Mouse (Mus musculus): ENCODE data around the gene Erbb3.
"Not testable (repeated sequence)": the region's sequence is repeated elsewhere in the genome, so short reads cannot be mapped to it uniquely, and the experiment has no call there.

The Erbb3 gene

DNA sequence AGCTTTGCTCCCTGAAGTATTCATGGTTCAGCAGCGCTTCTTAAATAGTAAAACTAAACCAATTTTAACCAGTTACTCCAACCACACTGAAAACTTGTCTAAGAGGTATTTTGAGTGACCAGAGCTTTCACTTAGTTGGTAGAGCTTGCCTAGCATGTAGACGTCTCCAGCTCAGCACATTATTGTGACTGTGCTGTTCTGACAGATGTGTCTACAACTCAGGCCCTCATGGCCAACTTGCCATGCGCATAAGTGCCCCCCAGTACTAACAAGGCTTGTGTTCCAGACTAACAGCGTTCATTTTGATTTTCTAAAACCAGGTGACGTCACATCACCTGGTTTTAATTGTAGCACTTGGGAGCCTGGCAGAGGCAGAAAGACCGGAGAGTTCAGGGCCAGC, 32.5 kb downstream of the Erbb3 start:
- no peak for DNase-seq (ENCODE audit: low spot score)

DNA sequence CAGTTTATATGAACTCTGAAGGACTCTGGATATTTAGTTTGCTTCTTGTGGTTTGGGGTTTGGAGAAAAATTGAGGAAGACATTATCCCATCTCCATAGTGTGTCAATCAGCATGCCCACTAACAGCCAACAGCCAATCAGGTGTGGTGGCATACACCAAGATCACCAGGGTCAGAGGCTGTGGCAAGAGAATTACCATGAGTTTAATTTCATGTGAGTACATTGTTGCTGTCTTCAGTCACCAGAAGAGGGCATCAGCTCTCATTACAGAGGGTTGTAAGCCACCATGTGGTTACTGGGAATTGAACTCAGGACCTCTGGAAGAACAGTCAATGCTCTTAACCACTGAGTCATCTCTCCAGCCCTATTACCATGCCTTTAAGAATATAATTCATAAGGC, 33.2 kb downstream of the Erbb3 start:
- no peak for DNase-seq (ENCODE audit: low spot score)

DNA sequence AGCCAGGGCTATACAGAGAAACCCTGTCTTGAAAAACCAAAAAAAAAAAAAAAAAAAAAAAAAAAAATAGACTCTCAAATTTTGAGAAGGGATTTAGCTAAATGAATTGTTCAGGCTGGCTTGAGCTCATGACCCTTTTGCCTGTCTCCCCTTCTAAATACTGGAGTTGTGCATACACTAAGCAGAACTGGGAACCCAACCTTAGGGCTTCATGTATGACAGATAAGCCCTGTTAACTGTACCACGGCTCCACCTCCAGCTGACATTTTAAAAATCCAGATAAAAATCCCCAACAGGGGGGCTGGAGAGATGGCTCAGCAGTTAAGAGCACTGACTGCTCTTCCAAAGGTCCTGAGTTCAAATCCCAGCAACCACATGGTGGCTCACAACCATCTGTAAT, 33.9 kb downstream of the Erbb3 start:
- DNase-seq (ENCODE audit: low spot score): not testable (repeated sequence)

DNA sequence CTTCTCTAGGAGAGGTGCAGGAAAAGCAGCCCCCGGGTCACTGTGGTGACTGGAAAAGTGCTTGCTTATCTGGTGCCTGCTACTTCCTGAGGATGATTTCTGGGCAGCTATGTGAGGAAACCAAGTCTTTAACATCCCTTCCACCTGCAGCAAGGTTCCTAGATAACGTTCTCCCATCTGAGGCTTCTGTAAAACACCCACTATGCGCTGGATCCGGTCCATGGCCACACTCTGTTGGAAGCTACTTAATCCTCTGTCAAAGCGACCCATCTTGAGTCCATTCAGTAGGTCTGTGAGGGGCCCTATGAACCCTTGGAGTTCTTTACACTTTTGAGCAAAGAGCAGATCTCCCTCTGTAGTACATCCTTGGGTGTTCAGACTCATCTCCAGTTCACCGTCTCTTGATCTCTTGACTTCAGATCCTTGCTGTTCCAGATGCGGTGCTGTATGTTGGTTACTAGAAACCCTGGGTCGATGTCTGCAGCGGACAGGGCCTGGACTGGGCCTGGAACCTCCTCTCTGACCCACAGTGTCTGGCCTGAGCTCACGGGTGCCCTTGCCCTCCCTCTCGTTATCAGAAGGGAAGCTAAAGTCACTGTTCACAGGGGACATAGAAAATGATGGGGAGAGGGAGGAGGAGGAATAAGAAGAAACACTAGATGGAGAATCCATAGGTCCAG, 39.2 kb downstream of the Erbb3 start:
- not testable (repeated sequence) for DNase-seq (ENCODE audit: low spot score)

DNA sequence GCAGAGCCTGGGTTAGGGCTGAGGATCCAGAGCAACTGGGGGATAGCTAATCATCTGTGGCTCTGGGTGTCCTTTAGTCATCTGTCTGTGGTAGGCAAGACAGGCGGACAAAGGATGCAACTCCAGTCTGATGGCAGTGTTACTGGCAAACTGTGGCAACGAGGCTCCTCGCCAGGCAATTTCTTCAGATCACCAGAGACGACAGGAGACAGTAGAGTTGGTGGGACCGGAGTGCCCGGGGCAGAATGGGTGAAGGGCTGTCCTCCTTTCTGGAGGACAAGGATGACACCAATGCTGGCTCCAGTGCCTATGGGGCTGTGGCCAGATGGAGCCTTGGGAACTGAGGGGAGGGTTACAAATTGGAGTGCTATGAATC, 39.8 kb downstream of the Erbb3 start:
- not testable (repeated sequence) for DNase-seq (ENCODE audit: low spot score)

DNA sequence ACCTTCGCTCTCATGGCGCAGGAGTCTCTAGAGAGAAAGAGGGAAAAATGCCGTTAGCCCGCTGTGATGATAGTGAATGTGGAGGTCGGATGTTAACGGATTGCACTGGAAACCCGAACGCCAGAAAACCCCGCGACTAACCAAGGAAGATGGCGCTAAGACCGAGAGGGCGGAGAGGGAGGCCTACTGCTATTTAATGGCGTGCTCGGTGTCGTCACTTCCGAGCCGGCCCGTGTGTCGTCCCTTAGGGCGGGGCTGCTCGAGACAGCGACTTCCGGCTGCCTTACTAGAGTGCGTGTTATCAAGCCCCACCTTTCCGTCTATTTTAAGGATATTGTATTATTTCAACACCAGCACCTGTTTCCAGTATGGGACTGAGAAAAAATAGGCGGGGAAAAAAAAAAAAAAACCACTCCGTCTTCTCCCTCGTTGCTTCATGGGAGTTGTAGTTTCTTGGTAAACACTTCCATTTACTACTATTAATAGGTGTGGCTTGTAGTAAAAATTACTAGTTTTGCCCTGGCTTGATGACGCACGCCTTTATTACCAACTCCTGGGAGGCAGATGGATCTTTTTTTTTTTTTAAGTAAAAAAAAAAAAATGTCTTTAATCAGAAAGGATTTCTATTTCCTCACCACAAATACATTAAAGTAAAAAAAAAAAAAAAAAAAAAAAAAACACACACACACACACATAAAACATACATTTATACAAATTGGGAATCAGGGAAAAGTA, 40.3 kb downstream of the Erbb3 start, which contains the start of gene Rpl41:
Rpl41 (minus strand) TSS at position 359 of the 735 bp plus-strand sequence.
- peak; percentile 87 for DNase-seq (ENCODE audit: low spot score)

DNA sequence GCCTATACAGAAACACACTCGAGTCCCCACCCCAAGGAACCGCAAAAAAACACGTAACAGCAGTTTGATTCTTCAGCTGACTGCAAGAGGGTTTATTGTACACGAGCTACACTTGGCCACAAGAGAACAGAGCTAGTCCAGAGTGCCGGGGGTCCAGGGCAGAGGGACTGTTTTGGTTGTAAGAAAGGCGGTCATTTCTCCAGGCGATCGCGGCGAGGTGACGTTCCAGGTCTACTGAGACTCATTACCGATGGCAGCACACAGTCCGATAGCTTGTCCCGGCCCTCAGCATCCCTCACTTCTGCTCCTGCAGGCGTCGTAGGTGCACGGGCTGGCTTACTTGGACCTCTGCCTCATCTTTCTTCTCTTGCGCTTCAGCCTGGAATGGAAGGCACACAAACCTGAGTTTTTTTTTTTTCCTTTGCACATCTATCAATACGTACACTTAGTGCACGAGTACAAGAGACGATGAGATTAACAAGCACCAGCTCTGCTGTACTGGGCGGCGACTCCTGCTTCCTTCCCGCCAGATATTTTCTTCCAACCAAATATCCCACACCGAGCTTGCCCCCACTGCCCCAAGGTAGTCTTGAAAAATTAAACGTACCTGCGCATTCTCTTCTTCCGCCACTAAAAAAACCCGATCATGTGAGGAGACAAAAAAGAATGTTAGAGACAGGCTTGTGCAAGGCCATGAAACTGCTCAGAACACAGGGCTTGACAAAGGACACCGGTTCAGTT, 41.2 kb downstream of the Erbb3 start:
- not testable (repeated sequence) for DNase-seq (ENCODE audit: low spot score)

DNA sequence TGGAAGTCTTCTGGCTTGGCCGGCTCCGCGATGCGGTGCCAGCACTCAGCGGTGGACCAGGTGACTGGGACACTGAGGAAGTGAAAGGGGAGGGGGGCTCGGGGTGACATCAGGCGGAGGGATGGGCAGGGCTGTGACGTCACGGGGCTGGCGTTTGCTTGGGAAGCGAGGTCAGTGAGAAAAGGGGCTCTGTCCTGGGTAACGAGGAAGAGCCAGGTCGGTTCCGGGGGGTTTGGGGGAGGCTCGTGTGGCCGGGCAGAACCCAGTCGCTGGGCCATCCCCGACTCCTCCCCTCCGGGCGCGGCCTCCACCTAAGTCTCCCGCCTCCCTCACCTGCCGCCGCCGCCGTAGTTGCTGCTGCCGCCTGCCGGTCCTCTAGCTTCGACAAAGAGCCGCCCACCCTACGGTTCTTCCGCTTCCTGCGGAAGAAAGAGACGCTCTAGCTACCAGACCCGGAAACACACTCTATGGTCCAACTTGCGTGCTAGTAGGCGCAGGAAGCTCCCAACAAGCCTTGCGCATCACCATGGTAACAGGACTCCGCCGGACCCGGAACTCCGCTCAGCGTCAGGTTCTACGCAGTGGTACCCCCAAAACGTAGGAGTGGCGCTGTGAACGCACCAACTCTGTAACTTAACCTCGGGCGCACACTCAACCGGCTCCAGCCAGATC, 42.0 kb downstream of the Erbb3 start, which contains the start of gene Zc3h10:
Zc3h10 (minus strand) TSS at position 414 of the 672 bp plus-strand sequence.
- peak; percentile 86 for DNase-seq (ENCODE audit: low spot score)

DNA sequence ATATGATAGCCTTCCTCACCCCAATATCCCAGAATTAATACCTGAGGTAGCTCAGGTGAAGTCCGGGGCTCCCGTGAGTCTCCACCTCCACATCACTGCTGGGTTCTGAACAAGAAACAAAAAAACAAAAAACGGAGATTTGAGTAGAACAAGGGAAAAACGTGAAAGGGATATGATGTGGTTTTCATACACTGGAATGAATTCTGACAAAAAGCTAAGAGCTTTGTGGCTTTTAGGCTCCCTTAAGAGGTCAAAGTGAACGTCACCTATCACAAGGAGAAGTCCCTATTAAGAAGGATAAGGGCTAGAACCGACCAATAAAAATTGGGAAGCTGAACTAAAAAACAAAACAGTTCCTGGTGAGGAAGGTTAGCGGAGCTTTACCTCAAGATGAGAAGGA, 42.7 kb downstream of the Erbb3 start:
- DNase-seq (ENCODE audit: low spot score): no peak

DNA sequence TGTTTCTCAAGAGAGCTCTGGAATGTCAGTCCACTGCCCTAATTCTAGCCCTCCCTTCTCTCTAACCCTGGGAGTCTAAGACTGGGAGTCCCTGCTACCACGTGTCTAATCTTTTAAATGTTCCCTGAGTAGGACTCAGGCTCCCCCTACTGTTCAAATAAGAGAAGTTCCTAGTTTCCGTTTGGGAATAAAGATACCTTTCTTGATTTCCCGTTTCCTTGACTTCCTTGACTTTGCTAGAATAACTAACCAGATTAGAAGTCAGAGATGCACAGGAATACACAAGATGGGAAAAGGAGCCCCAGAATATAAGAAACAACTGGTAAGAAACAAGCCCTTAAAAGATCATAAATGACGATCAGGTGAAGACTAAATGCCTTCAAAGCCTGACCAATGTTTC, 43.1 kb downstream of the Erbb3 start:
- DNase-seq (ENCODE audit: low spot score): no peak

DNA sequence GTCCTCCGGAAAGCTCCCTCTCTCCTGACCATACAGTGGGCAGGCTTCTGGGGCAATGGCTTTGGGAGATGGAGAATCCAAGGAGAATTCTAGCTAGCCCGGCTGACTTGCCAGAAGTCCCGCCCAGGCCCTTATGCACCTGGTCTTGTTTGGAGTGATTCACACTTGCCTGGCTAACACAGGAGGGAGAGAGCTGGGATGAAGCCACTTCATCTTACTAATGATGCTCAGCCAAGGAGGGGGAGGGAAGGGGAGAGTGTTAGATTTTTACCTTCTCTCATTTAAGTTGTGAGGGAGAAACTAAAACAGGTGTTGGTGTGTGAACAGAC, 43.9 kb downstream of the Erbb3 start:
- no peak for DNase-seq (ENCODE audit: low spot score)

DNA sequence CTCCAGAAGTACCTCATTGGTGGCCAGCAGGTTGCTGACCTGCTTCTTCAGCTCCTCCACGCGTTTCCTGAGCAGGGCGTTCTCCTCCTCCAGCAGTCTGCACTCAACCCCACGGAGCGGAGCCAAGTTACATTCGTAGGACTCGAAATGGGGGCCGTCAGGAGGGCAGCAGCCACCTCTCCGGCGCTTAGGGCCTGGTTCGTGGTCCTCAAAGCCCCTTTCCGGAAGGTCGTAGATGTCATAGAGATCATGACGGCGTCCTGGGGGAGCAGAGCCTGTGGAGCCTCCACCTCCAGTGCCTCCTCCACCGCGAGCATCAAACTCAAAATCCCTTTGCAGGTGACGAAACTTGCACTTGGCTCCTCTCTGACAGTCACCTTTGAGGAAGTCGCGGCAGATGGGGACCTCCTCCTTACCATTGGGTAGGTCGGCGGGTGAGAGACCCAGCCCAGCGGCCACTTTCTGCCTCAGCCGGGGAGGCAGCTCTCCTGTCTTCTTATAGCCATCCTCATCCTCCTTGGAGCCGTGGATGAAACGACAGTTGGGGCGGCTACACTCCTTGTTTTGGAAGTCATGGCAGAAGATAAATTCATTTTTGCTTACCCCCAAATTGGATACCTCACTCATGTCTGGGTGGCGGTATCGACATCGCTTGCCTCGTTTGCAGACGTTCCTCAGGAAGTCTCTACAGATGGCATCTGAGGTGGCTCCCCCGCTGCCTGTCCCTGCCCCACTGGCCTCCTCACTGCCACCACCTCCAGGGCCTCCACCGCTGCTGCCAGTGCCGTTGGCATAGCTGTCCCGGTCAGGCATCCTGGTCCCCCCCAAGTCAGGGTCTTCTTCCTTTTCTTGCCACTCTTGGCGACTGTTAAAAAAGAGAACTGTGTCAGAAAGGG, 44.5 kb downstream of the Erbb3 start:
- DNase-seq (ENCODE audit: low spot score): no peak

DNA sequence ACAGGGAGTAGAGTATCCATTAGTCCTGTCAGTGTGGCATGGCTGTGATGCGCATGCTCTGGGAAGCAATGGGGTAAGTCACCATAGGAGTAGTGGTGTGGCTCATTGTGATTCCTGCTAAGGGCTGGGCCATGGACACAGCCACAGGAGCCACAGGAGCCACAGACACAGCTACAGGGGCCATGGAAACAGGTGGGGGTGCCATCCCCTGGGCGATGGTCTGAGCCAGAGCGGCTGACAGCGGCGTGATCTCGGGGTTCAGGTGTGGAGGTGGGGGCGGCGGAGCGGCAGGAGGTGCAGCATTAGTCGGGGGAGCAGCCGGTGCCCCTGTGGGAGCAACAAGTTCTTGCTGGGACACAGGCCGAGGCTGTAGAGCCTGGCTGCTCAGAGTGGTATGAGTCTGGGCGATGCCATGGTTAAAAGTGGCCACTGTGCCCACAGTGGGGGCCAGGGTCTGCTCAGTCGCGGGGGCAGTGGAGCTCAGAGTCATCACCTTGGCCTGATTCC, 45.2 kb downstream of the Erbb3 start:
- no peak for DNase-seq (ENCODE audit: low spot score)

DNA sequence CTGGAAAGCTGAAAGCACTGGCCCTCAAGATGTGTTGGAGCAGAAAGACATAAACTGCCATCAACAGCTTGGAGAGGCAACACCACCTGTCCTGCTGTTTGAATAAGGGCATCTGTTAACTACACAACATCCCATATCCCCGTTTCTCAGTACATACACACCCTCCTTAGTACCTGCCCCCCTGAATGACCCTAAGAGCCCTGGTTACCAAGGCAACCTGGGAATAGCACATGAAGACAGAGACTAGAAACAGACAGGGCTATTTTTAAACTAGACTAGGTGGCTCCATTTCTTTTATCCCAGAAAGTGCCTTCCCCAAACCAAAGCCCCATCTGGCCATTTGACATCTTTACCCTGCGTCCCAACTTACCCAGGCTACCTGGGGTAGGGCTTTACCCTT, 46.4 kb downstream of the Erbb3 start:
- DNase-seq (ENCODE audit: low spot score): no peak

DNA sequence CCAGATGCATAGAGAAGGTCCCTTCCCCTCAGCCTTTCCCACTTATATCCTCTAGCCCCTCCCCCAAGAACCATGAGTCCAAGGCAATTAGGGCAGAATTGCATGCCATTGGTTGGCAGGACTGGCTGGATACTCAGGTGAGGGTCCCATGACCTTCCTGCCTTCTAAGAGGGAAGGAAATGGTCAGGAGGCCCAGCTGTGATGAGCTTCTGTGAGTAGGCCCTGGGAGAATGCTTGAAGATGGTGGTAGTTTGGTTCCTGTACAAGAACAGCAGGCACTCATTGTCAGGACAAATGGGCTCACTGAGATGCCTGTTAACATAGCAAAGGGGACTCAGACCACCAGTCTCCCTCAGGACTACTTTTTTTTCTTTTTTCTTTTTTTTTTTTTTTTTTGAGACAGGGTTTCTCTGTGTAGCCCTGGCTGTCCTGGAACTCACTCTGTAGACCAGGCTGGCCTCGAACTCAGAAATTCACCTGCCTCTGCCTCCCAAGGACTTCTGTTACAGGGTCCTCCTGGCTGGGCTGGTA, 51.0 kb downstream of the Erbb3 start:
- DNase-seq (ENCODE audit: low spot score): no peak

DNA sequence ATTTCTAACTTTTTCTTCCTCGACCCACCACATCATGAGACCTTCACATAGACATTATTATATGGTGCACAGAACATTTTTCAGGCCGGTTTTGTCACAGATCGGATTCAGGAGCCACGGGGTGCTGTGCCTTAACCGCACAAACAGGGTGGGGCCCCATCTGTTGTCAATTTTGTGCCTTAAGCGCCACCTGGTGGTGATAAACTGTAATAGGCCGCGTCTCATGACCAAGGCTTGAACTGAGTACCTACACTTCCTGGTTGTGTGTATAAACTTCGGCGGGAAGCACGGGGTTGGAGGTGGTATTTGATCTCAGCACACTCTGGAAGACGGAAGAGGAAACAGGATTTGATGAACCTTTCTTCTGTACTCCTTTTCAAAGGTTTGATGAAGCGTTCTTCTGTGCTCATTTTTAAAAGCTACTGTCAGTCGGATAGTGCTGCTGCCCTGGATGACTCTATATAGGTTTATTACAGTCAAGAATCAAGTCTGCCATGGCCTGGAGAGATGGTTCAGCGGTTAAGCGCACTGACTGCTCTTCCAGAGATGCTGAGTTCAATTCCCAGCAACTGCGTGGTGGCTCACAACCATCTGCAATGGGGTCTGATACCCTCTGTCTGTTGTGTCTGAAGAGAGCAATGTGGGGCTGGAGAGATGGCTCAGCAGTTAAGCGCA, 53.0 kb downstream of the Erbb3 start:
- peak; percentile 85 for DNase-seq (ENCODE audit: low spot score)

DNA sequence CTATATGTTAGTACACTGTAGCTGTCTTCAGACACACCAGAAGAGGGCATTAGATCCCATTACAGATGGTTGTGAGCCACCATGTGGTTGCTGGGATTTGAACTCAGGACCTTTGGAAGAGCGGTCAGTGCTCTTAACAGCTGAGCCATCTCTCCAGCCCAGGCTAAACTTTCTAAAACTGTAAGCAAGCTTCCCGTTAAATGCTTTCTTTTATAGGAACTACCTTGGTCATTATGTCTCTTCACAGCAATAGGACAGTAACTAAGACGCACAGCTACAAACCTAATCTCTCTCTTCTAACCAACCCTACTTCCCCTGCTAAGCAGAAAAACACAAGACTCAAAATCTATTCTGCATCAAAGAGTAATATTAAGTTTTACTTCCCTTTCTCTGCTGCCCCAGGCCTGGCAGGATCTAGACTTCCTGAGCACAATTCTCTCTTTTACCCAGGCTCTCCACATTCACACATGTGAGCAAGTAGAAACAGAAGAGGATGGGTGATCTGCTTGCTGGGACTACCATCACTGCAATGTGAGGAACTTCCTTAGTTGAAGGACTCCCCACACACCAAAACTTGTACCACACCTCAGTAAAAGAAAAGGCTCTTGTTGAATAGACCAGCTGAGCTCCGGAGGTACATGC, 53.7 kb downstream of the Erbb3 start:
- no peak for DNase-seq (ENCODE audit: low spot score)

DNA sequence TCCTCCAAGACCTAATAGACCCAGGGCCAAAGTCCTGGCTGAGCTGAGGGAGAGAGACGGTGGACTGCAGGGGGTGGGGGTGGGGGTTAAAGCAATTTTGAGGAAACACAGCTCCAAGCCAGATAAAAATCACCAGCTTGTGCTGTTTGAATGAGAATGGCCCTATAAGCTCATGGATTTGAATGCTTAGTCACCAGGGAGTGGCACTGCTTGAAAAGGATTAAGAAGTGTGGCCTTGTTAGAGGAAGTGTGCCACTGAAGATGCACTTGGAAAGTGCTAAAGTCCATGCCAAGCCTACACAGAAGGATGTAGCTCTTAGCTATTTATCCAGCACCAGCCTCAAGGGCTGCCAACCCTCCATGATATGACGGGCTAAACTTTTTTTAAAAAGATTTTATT, 54.2 kb downstream of the Erbb3 start:
- no peak for DNase-seq (ENCODE audit: low spot score)

DNA sequence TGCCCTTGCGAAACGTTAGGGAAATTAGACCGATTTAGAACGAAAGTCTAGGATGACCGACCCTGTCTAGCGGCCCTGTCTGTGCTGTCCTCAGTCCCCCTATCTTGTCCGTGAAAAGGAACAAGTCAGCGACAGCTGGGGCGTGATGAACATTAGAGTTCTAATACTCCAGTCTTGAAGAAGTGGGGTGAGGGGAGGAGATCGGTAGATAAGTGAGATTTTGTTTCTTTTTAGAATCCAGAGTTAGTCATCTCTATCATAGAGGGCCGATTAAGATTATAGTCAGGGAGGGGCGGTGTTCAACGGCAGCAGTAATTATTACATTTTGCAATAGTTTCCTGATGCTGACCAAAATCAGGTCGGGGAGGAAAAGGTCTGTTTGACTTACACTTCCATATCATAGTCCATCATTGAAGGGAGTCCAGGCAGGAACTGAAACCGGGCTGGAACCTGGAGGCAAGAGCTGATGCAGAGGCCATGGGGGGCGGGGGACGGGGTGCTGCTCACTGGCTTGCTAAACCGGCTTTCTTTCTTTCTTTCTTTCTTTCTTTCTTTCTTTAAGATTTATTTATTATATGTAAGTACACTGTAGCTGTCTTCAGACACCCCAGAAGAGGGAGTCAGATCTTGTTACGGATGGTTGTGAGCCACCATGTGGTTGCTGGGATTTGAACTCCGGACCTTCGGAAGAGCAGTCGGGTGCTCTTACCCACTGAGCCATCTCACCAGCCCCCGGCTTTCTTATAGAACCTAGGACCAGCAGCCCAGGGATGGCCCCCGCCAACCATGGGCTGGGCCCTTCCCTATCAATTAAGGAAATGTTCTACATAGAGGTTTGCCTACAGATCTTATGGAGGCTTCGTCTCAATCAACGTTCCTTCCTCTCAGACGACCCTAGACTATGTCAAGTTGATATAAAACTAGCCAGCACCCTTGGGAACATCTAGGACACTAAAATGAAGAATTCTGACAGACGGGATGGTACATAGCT, 62.8 kb downstream of the Erbb3 start:
- DNase-seq (ENCODE audit: low spot score): no peak
